Mouse (Mus musculus) 3134 (cell line): ENCODE data around the gene Fam229a.
"Not testable (repeated sequence)": the region's sequence is repeated elsewhere in the genome, so short reads cannot be mapped to it uniquely, and the experiment has no call there.

ENCODE experiments used
- DNase-seq: peaks from one replicate; pipeline ENCODE4 v3.0.0-alpha.2; 2011; ENCODE audit warnings: low spot score; ENCODE audit not compliant: insufficient read length; ENCODE audit errors: extremely low read depth

The Fam229a gene

GRCm38 (mm10) chr4:129516925-129517324 is 25.9 kb downstream of the Fam229a start:
- no peak for DNase-seq

DNA sequence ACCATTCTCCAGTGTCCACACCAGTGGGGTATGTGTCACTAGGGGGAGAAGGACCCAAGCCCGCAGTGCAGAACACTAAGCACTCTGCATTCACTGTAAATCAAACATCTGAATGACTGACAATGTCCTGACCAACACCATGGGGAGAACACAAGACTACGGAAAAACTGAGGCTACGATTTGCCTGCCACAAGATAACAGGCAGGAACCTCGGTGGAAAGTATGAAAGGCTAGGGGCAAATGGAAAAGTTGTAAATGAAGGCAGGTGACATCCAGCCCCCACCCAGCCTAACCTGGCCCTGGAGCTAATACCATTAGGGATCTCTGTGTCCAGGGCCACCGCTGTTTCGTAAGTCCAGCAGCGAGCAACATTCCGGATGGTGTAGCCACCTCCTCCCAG is 27.5 kb downstream of the Fam229a start:
- DNase-seq, result no peak

DNA sequence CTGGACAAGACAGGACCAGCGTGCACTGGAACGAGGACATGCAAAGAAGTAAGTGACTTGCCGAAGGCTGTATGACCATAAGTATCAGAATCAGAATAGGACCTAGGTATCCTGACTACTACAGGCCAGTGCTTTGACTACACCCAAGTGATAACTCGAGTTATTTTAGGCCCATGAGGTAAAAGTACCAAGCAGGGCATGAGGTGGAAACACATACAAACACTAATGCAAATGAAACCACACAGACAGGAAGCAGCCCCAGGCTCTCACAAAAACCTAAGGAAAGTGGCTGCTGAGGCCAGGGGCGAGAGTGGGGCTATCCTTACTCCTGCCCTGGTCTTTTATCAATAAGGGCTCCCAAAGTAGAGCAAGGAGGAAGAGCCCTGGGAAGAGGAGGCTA is 34.3 kb downstream of the Fam229a start:
- DNase-seq, result no peak

DNA sequence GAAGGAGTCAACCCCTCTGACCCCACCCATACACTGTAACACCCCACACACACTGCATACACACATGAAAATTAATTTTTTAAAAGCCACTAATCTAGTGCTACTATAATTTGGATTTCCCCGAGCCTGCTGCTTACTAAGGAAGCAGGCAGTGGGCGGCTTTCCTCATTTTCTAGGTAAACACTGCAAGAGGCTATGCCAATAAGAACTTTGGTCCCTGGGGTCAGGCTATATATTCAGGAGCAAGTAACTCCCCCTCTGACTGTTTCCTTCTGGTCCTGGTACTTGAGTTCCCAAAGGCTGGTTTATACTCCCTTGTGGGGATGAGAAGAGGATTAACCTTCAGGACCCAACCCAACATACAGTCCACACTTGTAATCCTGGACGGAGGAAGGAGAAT is 34.9 kb downstream of the Fam229a start:
- DNase-seq, result no peak

GRCm38 (mm10) chr4:129528901-129529300 is 37.9 kb downstream of the Fam229a start:
- not testable (repeated sequence) for DNase-seq

DNA sequence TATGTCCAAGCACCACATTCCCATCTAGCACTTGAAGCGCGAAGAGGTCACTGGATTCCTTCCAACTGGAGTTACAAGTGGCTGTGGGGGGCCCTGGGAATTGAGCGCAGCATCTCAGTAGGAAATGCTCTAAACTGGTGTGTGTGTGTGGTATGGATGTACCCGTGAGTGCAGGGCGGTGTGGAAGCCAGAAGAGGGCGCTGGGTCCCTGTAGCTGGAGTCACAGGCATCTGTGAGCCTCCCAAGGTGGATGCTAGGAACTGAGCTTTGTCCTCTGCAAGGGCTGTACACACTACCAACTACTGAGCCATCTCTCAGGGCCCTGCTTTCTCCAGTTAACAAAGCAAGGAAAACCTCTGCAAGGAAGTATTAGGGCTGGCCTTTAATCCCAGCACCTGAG is 49.0 kb downstream of the Fam229a start:
- DNase-seq, result peak; percentile 21
